Mouse (Mus musculus) cerebellum, adult 2 months (tissue): ENCODE measurements around the gene Nmnat2.

Source experiments
- CTCF ChIP-seq: fragments of 200-500 bp; IDR thresholded peaks from 2 replicates; pipeline ENCODE4 v1.5.1; 2011; ENCODE audit warnings: low read depth, mild to moderate bottlenecking, control low read depth, low read length, moderate library complexity, borderline replicate concordance; ENCODE audit not compliant: insufficient read depth
- POLR2A ChIP-seq: fragments of 200-500 bp; IDR thresholded peaks from 2 replicates; pipeline ENCODE4 v1.6.1; 2011; ENCODE audit warnings: low read length, control low read depth, borderline replicate concordance; ENCODE audit not compliant: insufficient read depth

GRCm38 (mm10) chr1:153053619-153054018 lies 98.8 kb downstream of the Nmnat2 start:
- TF ChIP-seq POLR2A (no peak), CTCF (no peak)
